Mouse (Mus musculus) T-cell, adult 2 months (primary cell): ENCODE results near the gene Wtap.
"Not testable (repeated sequence)": the region's sequence is repeated elsewhere in the genome, so short reads cannot be mapped to it uniquely, and the experiment has no call there.

ENCODE experiments used
- DNase-seq: peaks from one replicate; pipeline ENCODE4 v3.0.0; 2022; ENCODE audit warnings: low spot score

The Wtap gene

DNA sequence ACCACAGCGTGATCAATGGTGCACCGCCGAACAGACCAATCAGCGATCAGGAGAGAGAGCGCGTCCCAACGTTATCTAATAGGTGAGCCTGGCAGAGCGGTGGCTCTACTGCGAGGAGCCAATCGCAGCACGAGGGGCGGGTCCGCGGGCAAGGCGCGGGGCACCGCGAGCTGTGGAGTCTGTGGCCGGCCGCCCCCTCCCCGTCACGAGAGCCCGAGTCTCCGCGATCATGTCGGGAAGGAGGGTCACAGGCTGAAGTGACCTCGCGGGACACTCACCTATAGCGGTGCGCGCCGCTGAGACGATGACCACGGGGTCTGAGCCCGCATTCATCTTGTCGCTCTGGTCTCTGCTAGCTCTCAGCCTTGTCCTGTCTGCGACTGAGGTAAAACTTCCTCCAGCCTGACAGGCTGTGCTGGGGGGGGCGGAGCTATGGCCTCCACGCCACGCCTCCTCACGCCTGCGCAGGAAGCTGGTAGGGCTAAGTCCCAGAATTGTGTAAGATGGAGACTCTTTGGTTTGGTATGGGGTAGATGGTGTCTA lies 33.6 kb downstream of the Wtap start, which contains the start of gene Acat2:
Gene Acat2, minus strand, starts transcription at position 417 of the 543 bp plus-strand sequence.
- peak; percentile 96 for DNase-seq

DNA sequence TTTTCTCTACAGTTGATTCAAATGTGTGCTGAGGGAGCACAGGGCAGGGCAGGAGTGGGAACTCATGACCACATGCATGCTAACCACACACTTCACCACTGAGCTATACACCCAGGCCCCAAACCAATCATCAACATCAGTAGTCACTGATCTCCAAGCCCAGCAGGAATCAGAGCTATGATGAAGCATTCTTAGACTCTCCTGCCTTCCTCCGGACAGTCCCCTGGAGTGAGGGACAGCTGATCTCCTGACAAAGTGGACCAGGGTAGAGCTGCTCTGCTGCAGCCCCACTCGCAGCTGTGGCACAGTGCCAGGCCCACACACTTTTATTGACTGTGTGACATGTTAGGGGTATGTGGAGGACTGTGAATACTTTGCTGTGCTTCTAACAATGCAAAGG lies 34.6 kb downstream of the Wtap start:
- DNase-seq, result not testable (repeated sequence)

DNA sequence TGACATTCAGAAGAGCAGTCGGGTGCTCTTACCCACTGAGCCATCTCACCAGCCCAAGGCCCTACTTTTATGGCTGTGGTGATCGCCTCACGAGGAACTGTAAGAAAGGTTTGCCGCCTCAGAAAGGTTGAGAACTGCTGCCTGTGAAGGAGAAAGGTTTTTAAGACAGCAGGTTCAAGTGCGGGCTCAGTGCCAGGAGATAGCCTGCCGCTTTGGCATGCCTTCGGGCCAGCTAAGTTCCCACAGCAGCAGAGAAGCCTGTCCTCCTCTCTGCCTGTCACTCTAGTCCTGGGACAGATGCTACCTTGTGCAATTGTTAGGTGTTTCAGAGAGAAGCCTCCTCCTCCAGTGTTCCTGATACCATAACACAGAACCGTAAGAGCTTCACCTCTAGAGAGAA lies 37.3 kb downstream of the Wtap start:
- no peak for DNase-seq

DNA sequence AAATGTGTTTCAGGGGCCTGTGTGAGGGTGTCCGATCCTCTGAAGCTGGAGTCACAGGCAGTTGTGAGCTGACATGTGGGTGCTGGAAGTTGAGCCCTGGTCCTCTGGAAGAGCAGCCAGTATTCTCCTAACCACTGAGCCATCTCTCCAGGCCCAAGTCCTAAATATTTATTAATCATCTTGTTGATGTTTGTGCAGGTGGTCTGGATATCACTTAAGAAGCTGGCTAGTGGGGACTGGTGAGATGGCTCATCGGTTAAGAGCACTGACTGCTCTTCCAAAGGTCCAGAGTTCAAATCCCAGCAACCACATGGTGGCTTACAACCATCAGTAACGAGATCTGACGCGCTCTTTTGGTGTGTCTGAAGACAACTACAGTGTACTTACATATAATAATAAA lies 44.3 kb downstream of the Wtap start:
- DNase-seq, result no peak

DNA sequence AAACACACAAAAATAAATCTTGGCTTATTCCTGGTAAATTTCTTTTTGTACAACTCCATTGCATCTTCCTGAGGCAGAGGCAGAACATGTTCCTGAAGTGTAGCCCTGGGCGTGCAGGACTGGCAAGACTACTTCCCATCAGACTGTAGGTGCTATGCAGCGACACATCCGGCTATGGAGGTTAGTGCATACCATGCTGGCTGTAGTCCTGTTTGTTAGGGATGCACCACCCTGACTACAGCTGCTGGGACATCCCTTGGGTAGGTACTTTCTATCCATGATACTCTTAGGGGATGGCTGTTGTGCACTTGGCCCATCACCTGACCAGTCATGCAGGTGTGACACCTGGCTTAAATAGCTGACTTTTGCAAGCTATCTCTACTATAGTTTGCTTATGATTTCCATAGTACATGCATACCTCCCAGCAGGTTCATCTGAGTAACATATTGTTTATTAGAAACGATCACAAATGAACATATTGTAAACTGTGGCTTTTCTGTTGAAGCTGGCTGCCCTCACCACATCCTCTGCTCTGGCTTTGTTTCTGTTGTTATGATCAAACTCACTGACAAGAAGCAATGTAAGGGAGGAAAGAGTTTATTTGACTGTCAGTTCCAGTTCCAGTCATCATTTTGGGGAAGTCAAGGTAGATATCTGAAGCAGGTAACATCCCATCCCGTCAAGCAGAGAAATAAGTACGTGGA lies 51.4 kb downstream of the Wtap start:
- no peak for DNase-seq

DNA sequence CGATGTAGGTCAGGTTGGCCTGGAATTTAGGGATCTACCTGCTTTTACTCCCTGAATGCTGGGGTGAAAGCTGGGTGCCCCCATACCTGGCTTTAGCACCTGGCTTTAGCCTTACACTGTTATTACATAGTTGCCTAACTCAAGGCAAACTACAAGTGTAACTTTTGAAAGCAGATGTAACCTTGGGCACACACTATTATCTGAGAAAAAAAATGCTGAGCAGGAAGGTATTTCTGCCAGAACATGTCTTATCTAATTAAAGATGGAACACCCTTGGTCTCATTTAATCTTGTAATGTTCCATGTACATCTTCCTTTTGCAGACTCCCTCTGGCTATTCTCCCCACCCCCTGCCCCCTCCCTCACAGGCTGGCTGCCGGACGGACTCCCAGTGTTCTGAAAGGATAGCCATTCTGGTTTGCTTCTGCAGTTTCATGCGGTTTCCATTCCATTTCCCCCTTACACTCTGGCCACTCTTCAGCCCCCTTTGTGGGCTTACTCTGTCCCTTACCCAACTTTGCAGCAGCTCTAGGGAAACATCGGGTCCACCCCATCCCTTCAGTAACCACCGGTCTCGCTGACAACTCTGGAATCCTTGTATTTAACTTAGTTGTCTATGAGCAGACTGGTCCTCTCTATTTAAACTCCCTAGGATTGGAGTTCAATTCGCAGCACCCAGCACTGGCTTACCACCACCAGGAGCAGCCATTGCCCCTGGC lies 52.3 kb downstream of the Wtap start:
- no peak for DNase-seq

DNA sequence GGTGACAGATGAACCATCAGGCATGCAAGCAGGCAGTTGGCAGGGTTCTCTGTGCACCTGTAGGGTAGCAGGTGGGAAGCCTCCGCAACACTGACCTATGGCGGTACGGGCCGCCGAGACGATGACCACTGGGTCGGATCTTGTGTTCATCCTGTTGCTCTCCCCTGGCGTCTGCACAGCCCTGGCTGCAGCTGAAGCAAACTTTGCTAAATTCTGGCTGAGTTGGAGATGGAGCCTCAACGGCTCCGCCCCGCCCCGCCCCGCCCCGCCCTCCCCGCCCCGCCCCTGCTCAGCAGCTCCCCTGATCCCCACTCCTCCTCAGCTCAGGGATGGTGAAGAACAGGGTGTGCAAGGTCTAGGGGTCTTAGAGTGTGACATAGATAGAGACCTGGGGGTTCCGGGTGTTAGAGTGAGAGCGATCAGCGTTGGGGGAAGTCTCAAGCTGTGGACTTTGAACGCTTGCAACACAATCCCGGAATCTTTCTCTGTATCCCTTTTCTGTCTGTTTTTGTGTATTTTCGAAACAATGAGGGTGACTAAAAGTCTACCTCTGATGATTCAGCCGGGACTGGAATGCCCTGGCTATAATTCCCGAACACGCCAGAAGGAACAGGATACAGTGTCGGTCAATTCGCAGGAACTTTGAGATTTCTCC lies 53.7 kb downstream of the Wtap start, which contains the start of gene Acat3:
Gene Acat3, minus strand, starts transcription at position 450 of the 655 bp plus-strand sequence.
- DNase-seq, result no peak

DNA sequence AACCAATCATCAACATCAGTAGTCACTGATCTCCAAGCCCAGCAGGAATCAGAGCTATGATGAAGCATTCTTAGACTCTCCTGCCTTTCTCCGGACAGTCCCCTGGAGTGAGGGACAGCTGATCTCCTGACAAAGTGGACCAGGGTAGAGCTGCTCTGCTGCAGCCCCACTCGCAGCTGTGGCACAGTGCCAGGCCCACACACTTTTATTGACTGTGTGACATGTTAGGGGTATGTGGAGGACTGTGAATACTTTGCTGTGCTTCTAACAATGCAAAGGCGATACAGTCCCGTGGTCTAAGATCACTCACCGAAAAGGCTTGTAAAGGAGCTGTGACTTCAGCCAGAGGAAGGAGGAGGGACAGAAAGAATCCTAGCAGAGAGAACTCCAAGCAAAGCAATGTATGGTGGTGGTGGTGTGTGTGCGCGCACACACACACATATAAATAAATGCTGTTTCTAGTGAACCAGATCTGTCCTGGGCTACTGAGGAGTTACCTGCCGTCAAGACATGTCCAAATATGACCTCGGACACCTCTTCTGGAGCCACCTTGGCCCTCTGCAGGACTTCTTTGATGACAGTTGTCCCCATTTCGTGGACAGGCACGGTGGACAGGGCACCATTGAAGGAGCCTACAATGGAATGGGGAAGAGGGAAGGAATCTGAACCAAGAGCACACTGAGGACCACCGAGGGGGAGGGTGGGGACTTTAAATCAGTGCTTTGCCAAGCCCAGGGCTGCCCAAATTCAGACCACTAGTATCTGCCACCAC lies 54.4 kb downstream of the Wtap start:
- DNase-seq, result not testable (repeated sequence)

DNA sequence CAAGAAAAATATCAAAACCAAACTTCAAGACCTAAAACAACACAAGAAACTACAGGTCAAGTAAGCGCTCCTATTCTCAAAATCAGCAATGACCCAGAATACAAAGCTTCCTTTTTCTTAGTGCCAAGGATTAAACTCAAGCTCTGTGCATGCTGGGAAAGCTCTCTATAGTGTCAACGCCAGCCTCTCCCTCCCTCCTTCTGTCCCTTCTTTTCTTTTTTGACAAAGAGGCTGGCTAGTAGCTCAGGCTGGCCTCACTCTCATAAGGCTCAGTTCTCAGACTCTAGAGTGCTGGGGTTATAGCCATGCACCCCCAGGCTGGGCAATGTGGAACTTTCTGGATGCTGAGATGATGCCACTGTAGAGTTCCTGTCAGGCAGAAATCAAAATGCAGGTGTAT lies 55.9 kb downstream of the Wtap start:
- no peak for DNase-seq

DNA sequence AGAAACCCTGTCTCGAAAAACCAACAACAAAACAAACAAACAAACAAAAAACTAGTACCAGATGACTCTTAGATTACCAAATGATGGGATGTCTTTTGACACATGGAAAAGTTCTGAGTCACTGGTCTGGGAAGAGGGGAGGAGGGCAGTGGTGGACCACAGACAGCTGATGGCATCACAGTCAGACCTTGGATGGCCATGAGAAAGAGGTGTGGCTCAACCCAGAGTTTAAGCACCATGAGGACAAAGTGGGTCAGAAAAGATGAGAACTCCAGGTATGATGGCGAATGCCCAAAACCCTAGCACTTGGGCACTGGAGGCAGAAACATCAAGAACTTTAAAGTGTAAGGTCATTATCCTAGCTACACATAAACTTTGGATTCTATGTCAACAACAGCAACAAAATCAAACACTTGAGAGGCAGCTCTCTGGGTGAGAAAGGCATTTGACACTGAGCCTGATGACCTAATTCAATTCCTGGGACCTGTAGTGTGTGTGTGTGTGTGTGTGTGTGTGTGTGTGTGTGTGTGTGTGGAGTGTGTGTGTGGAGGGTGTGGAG lies 56.5 kb downstream of the Wtap start:
- no peak for DNase-seq

DNA sequence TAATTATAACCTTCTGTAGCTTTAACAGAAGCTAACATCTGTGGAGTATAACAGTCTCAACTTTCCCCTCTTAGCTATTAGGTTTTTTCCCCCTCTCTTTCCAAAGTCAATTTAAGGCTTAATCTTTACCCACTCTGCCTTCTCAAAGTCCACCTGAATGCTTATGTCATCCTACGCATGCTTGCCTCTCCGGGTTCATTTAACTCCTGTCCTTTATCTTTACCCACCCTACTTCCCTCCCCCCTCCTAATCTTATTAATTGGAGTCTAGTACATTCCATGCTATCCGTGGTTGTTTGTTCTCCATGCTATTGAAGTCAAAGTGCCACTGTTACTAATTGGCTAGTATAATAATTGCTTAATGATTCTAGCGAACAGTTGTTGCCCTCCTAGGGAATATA lies 58.2 kb downstream of the Wtap start:
- DNase-seq, result no peak

DNA sequence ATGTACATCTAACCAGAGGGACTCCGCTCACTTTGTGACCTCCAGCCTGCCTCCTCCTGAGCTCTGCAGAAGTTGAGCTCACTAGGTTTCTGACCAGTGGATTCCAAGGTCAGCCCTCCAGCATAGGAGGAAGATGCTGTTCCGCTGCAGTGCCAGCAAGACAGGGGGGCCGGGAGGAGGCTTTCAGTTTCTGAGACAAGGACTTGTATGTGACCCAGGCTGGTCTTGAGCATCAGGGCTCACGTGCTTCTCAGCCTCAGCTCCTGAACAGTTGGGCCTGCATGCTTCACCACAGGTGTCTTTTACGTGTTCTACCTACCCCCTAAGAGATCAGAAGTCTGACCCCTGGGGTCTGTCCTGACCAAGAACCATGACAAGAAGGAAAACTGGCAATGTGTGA lies 62.4 kb downstream of the Wtap start:
- DNase-seq, result not testable (repeated sequence)

DNA sequence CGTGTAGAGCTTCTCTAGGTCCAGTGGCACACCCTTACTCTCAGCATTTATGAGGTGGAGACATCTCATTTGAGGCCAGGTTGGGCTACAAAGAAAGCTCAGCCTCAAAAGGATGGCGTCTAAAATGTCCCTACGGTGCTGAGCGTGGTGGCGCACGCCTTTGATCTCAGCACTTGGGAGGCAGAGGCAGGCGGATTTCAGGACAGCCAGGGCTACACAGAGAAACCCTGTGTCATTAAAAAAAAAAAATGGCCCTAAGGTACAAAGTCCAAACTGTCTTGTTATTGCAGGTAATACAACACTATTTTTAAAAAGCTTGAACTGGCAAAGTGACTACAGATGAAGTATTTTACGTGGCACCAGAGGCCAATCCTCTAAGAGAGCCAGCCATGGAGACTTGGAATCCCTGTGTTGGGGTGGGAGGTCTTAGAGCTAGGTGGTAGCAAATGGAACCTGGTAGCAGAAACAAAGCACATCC lies 68.2 kb downstream of the Wtap start:
- no peak for DNase-seq

DNA sequence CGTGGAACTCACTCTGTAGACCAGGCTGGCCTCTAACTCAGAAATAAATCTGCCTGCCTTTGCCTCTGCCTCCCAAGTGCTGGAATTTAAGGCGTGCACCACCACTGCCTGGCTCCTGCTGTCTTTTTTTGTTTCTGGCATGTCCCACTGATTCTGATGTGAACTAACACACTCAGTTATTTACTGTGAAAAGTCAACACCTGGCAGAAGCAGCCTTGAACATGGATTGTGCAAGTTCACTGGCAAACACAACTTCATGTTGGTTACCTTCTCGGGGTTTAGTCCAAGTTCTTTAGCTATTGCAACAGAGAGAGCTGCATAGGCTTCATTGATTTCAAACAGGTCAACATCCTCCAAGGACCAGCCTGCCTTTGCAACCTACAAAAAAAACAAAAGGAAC lies 69.0 kb downstream of the Wtap start:
- no peak for DNase-seq

DNA sequence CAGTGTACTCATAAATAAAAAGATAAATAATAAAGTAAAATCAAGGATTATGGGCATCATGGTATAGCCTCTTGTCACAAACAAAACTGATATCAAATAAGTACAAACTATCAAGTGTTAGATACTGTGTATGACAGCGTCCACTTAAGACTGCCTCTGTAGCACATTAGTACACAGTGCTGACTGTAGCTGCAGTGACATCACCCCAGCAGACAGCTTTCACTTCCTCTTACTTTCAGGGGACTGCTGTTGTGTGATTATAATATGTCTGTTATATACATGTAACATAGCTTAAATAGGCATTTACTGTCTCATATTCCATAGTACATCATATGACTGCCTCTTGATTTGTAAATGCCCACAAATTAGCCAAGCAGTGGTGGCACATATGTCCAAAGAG lies 72.9 kb downstream of the Wtap start:
- DNase-seq, result no peak
